Mouse (Mus musculus) cerebellum, postnatal 25 days (tissue): ENCODE data around the gene Aig1.

Experiments
- DNase-seq, 2 experiments: peaks; one replicate each; pipeline ENCODE4 v3.0.0; 2021; ENCODE audit warnings: mixed read lengths in 2 of 2

Gene Aig1

DNA sequence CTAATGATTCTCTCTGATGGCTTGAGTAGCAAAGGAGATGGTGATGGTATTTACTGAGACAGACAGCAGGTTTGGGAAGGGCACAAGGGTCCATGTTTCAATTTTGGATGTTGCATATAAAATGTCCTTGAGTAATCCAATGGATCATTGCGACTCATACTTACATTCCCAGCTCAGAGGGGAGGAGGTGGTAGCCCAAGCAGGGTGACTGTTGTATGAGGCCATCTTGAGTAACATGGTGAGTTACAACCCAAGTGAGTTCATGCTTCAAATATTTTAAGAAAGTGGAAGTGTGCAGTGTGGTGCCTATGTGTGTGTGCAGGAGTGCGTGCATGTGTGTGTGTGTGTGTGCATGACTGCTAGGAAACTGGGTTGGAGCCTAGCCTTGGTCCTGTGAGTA lies 93.4 kb downstream of the Aig1 start:
- no peak for DNase-seq

DNA sequence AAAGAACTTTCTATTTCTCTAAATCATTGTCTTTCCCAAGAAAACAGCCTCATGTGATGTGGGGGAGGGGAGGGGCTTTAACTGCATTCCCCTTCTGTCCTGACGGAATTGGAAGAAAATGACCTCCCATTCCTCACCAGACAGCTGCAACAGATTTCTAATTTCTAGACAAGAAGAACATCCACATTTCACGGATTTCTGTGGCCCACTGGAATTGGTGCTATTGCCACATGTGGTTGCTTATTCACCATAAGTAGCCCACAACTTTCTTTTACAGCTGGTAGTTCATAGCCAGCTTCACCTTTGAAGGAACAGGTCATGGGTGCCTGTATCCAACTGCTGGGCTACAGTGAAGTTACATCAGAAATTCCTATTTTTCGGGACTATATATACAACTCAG lies 93.9 kb downstream of the Aig1 start:
- no peak for DNase-seq

DNA sequence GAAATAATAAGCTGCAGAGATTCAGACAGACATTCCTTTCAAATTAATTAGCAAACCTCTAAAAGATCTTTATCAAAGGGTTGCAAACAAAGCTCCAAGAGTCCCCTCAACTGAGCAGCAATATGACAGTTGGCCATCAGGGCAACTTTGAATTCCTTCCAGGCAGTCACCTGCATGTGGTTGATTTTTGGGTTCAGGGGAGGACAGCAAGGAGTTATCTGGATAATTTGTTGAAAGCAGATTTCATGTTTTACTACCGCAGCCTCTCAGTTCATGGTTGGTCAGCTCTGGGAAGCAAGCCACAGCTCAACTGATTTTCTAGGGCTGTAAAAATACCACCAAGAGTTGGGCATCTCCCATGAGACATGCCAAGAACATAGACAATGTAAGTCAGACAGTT lies 98.1 kb downstream of the Aig1 start:
- peak in 1 of 2 experiments; percentile 46 for DNase-seq

DNA sequence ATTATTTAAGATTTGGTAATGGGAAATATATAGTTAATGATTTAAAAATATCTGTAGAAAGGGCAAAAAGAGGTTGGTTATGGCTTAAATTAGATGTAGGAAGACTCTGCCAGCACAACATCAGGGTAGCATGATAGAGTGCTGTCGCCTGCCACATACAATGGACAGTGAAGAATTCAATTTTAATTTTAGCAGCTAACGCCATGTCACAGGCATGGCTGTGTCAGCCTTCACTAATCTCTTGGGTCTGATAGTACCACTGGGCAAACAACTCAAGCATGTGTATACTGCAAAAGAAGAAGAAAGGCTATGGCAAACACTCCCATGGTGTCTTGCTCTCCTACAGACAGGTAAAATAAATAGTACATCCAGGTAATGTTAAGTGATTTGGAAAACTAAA lies 99.0 kb downstream of the Aig1 start:
- no peak for DNase-seq

DNA sequence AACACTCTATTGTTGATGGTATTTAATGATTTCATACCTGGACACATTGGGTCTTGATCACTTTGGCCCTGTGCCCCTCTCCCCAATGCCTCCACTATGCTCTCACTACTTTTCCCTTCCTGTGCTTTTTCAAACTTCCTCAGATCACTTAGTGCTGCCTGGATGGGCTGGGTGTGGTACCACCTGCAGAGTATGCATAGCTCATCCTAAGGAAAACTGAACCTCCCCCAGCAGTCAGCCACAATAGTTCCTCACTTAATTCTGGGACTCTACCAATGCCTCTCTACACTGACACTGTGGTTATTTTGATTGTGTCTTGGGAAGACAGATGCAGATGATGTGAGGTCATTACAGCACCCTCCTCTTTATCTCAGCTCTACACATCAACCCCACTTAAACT lies 99.9 kb downstream of the Aig1 start:
- no peak for DNase-seq

DNA sequence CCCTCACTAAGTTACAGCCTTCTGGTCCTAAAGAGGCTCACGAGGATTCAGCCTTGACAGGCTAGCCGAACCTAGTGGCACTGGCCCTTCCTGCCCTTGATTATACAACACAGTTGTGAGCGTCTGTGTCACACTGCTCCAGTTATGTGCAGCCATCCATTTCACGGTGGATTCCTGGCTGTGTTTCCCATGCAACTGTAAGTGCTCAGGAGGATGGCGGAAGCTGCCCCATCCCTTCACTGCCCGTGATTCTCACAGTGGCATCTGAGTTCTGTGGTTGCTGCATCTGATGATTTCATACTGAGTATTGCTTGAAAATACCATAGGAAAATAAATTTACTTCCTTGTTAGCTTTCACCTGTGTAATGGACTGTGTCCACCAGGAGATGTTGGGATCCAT lies 101.7 kb downstream of the Aig1 start:
- DNase-seq: peak; percentile 37 to 48

DNA sequence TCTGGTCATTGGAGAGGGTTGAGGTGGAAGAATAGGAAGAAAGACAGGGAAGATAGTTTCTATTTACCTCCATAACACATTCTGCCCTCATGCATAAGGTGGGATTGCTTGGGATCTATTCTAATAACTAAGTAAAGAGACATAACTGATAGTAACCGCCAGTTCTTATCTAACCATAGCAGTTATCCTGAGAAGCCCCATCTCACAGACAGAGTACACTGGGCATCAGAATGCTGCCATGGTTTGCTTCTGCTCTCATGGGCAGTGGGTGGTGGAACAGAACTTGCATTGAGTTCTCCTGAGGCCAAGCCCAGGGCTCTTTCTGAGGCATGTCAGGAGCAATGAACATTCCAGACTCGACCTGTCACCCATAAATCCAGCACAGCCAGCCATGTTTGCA lies 105.6 kb downstream of the Aig1 start:
- DNase-seq: no peak

DNA sequence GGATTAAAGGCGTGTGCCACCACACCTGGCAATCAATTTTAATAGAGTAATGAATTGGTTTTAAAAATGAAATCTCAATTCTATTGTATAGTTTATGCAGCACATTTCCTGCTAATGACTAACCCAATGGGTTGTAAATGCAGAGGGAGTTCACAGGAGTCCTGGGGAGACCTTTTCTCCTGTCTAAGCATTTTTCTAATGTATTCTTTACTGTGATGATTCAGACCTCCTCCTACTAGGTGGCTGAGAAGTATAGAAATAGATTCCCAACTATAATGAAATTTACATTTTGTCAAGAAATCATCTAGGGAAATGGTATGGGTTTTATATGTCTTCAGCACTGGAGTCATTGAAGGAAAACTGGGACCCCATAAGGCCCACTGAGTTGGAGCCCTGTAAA lies 114.1 kb downstream of the Aig1 start:
- no peak for DNase-seq

DNA sequence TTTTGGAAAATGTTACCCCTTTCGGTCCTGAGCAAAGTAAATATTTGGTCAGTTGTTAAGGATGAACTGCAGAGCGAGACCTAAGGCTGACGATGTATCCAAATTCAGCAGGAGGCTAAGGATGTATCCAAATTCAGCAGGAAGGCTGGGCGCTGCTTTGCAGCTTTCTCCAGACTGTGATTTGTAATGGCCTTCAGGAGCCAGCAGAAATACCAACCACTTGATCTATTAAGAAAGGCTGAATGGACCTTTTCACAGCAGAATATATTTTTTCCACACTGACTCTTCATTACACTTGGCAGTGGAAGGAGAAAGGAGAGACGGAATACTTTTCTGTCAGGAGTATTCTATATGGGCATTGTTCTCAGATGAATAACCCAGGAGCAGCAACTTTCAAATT lies 115.0 kb downstream of the Aig1 start:
- DNase-seq: no peak

DNA sequence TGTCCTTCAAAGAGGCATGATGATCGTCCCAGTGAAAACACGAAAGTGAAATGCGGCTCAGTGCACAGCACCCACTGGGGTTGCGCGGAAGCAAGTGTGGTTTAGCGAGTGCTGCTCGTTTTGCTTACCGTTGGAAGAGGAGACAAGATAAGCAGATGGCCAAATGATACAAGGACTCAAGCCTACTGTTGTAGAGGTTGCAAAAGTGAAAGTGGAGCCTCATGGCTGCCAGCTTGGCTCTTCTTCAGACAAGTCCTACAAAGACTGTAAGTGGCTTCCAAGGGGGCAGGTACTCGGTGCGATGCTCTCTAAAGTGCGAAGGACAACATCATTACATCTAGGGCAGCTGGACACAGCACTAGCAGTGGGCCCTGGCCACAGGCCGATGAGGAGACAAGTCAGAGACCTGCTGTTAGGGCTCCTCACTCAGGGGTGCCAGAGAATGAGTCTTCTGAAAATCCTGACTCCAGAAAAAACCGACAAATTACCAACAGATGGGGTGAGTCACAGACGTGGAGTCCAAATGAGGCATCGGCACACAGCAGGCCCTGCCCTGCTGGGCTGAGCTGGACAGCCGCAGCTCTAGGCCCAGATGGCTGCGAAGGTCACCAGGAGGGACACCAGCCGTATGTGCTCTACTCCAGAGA lies 129.2 kb downstream of the Aig1 start:
- peak; percentile 79 to 82 for DNase-seq

DNA sequence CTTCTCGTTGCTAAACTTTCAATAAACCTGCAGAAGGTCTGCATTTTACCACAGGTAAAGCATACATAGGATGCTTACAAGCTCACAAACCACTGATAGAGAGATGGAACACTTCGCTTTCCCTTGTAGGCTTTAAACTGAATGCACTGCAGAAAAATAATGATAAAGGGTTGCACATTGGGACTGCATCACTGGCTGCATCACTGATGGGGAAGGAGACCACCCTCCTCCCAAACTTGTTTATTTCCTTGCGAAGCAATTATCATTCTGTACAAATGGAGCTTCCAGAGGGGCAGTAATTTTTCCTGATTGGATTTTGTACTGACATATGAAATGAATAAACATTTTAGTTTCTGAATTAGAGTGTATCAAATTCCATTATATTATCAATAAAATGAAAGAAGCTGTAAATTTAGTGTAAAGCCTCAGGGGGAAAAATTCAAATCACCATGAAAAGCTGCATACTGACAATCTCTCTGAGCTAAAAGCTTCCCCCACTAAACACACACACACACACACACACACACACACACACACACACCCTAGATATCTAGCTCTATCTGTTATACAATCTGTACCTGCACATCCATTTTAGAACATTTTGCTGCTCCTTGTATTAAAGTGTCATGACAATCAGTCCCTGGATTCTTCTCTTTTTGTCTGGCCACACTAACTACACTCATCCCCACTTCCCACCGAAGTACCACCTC lies 138.6 kb downstream of the Aig1 start:
- no peak for DNase-seq

DNA sequence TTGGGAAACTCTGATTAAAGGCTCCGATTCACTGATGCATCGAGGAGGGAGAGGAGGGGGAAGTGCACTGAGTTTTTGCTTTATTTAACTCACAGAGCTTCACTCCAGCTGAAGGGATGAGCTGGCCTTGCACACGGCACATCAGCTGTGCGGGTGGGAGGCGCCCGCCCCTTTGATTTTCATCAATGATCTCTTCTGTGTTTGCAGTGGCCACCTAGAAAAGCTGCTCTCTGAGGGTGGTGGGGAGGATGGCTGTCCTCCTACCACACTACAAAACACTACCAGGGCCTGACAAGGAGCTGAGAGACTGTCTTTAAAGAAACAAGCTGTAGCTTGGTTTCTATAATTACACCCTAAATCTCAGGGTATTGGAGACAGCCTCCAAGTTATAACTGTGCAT lies 141.1 kb downstream of the Aig1 start:
- DNase-seq: no peak

DNA sequence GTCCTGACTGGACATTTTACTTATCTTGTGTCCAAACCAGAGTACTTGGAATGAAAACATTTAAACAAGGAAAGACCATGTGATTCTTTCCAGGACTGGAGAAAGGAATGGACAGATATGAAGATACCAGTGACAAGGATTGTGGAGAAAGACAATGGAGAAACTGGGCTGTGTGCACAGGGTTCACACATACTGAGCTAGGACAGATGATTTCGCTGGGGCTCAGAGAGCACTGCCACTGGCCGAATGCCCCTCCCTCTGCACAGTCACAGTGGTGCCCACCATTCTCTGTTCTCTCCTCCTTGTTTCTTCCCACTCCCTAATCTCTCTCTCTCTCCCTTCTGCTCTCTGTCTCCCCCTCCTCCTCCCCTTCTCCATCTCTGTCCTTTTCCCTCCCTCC lies 142.6 kb downstream of the Aig1 start:
- no peak for DNase-seq

DNA sequence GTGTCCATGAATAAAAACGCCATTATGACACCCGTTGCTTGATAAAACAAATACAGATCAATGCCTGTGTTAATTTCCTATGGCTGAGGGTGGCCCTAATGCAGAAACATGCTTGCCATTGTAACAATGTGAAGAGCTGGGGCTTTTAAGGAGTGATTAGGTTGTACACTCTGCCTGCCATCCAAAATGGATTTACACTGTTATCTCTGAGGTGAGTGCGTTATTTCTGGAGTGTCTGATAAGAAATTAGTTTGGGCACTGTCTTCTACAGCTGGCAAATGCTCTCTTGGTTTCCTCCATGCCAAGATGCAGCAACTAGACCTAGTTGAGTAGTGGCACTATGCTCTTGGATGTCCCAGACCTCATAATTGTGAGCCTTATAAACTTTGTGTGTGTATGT lies 143.5 kb downstream of the Aig1 start:
- DNase-seq: no peak

DNA sequence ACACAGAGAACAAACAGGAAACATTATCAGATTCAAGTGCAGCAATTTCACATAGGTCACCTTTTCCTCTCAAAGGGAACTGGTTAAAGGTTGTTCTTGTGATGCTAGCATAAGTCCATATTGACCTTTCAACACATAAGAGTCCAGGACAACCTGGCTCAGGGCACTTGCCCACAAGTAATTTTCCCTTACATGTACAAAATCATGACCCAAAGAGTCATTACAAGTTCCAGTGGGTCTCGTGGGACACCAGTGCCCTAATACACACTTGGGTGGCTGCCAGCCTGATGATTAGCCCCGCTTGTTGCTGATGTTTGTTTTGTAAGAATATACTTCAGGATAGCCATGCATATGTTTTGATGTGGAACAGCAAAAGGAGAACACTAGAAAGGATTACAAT lies 152.6 kb downstream of the Aig1 start:
- DNase-seq: peak in 1 of 2 experiments; percentile 27

DNA sequence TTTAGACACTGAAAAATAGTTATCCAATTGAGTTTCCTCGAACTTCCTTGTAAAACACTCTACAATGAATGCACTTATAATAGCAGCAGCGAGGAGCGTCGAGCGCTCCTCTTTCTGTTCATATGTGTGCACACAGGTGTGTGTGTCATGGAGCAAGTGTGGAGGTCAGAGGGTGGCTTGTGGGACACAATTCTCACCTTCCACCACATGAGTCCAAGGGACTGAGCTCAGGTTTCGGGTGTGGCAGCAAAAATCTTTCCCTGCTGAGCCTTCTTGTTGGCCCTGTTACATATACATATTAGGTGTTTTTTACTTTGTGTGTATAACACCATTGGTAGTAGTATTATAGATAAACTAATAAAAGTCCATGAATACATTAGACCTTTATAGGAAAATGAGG lies 153.2 kb downstream of the Aig1 start:
- DNase-seq: peak in 1 of 2 experiments; percentile 21

DNA sequence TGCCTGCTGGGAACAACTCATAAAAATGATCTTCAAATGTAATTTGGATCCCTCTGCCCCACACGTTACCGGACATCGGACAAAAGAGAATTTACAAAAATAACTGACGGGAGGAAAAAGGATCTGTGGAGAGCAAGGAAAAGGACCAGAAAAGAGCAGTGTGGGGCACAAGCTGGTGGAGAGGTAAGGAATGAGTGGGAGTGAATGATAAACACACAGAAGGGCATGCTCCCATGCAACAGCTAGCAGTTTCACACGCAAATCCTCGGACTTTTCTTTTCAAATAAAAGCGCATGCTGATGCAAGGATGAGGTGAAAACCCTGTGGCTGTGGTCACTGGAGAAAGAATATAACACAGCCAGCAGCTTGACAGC lies 153.9 kb downstream of the Aig1 start:
- no peak for DNase-seq

DNA sequence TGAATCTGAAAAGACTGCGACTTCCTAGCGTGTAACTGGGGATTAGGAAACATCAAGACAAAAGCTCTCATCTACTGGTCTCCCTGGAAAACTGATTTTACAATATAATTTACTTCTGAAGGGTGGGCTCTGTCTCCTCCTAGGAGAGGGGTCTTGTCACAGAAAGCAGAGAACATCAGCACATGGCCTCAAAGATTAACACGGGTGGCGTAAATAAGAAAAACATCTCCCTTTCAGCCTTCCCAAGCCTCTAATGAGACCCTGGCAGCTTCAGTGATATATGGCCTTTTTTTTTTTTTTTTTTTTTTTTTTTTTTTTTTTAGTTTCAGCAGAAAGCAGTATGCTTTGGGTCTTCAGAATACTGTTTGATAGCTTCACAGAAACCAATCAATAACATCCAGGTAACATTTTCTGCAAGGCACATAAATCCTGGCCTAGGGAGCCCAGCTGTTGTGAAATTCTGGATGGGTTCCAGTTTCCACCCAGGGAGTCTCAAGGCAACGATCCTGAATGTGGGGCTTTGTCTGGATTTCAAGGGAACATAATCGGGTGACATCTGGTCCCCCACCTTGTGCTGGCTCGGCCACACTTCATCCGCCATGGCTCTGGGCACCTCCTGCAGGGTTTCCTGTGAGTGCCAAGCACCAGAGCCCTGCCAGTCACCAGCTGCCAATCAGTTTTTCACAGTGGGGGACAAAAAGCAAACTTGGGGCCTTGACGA lies 154.4 kb downstream of the Aig1 start:
- DNase-seq: peak; percentile 89

DNA sequence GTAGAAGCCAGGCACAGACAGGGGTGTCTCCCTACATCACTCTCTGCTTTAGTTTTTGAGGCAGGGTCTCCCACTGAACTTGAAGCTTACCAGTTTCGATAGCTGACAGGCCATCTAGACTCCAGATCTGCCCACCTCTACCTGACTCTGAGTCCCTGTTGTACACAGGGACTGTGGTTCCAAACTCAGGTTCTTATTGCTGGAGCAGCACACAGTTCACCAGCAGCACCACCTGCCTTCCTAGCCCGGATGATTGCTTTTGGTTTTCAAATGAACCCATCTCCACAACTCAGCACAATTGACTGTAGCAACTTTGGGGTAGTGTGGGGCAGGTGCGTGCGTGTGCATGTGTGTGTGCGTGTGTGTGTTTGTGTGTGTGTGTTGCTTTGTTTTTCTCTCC lies 155.1 kb downstream of the Aig1 start:
- DNase-seq: peak; percentile 32 to 48

DNA sequence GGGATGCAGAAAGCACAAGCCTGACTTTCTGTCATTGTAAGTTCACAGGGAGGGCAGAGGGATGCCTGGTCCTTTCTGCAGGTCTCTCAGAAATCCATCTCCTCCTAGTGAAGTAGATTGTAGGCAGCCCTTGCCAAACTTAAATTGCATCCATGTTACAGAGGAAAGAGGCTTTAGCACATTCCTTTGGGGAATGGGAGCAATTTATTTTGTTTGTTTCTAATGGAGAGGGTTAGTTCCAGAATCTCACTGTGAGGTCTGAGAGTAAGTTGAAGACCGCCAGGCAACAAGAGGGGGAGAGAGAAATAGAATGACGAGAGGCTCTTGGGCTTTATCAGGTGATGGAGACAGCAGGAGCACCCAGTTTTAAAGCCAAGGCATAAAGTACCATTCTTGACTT lies 155.7 kb downstream of the Aig1 start:
- no peak for DNase-seq

DNA sequence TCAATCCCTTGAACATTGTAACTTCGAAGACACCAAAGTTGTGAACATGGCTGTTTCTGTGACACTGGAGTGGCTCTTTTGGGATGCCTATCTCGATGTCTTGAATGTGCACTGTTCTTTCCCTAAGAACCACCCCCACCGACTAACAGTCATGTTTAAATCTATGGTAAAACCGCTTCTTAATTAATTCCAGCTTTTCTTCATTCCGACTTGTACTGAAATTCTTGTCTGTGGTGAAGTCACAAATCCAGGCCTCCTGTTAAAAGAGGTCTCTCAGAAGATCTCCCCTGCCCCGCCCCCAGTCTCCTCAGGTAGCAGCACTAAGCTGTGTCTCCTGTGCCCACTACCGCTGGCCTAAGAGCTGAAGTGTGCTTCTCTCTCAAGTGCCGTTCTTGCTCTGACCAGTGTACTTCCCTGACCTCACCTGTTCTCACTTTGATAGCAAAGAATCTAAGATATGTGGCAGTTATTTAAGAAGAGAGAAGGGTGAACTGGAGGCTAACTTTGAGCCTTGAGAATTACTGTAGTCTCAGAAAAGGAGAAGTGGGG lies 157.4 kb downstream of the Aig1 start:
- DNase-seq: no peak

DNA sequence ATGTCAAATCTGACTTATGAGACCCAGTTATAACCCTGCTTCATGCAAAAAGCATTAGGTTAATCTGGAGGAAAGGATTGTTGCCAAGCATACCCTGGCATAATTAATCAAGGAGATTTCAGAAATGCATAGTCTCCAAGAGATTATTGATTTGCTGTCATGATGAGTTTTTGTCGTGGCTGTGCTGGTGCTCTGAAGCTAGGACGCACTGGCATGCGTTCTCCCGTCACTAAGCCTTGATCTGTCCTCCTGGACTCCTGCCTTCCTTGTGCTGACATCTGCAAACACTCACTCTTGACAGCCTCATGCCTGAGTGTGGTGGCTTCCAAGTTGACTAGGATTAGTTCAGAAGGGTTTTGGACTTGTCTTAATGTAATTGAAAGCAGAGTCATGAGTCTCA lies 163.0 kb downstream of the Aig1 start:
- DNase-seq: no peak

DNA sequence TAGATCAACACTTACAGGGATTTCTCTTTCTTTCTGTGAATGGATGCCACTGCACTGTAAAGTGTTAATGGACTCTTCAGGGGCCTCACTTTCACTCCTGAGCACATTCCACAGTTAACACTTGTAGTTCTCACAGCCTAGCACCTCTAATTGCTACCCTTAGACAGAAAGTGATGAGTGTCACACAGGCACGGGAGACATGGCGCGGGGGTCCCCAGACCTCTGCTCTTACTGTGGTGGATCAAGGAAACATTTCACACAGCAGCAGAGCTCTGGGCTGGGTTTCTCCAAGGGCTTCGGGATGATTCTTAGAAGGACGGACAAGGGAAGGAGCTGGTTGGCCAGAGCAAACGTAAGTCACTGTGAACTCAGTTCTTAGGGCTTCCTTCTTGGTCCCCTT lies 166.1 kb downstream of the Aig1 start:
- no peak for DNase-seq

DNA sequence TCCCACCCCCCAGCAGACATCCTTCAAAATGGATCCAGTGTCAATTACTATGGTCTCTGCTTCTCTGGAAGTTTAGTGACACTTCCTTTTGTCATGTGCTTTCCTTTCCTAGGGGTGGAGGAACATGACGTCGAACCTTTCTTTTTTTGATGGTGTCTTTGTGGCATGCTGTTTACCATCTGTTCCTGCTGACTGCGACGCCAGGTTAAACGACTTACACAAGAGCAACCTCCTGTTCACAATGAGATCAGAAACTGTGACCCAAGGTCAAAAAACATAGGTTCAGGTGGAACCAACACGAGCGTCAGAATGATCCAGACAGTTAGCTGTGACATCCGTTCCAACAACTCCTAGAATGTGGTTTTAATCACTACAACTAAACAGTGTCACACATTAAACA lies 166.7 kb downstream of the Aig1 start:
- peak; percentile 62 to 65 for DNase-seq
